Mouse (Mus musculus) liver, postnatal 0 days (tissue): ENCODE measurements at regions not wholly inside any gene's neighbourhood (a gene's known extent, or its start where the extent isn't known, plus 50 kb on each side); places are given as distances from the start of the nearest gene placed in this dataset.
A peak's percentile ranks its signal among the peaks of the same experiment; 100 is the strongest.

ENCODE experiments used
- CTCF ChIP-seq: sonication (generic); IDR thresholded peaks from 2 replicates; pipeline ENCODE4 v1.5.1; 2016; ENCODE audit warnings: antibody characterized with exemption, low read depth
- EP300 ChIP-seq: IDR thresholded peaks from 2 replicates; pipeline ENCODE4 v1.6.1; 2016; ENCODE audit warnings: antibody characterized with exemption, low read depth, mild to moderate bottlenecking

DNA sequence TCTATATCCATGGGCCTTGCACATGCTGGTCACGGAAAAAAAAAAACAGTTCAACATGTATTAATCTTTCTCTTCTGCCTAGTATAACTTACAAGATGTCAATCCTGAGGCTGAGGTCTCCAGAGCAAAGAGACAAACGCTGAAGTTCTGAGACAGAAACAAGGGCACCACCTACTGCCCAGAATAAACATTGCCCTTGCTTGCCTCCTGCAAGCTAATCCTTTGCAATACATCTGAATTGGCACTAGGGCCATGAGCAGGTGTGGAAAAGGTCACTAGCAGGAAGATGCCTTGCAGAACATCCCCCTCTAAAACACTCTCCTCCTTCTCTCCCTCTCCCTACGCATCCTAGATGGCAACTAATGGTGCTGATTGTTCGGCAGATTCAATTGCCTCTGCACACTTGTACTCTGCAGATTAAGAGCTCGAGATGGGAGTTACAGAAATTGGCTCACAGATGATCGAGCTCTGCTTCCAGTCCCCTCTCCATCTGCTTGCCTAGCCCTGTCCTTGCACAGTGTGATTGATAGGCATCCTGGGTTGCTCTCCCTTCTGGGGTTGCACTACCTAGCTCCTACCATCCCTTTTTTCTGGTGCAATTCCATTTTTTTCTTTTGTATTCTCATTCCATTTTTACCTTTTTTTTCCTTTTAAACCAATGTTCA lies 622.9 kb upstream of the Gm21961 start:
- TF ChIP-seq CTCF (peak; percentile 50), EP300 (no peak)
